Mouse (Mus musculus): Measurements from ENCODE around the gene Zfp385a.

Gene Zfp385a

GRCm38 (mm10) chr15:103343008-103343407 lies 3.1 kb upstream of the Zfp385a start:
- in situ Hi-C loops (cut with MboI; ENCODE audit: low pct_unique_long_range_greater_than_20kb in 1 of 2, low sequenced_read_pairs in 2 of 2, unreplicated experiment in 1 of 2): no loop called here

DNA sequence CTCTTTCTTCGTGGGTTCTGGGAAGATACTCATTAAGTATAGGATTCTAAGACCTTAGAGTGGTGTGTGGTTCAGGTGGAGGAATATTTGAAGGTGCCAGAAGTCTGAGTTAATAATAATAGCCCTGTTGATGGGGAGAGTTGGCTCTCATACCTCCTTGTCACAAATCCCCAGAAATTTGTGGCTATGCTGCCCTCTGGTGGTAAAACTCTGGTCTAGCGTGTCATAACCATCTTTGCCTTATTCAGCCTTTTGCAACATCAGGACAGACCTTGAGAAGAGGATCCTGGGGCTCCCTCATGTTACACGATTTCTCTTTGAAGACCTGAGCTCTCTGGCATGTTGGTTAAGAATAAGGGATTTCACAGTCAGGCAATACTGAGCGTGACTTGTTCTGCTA lies 2.5 kb upstream of the Zfp385a start:
- in situ Hi-C loops (cut with MboI; ENCODE audit: low pct_unique_long_range_greater_than_20kb in 1 of 2, low sequenced_read_pairs in 2 of 2, unreplicated experiment in 1 of 2): no loop called here

DNA sequence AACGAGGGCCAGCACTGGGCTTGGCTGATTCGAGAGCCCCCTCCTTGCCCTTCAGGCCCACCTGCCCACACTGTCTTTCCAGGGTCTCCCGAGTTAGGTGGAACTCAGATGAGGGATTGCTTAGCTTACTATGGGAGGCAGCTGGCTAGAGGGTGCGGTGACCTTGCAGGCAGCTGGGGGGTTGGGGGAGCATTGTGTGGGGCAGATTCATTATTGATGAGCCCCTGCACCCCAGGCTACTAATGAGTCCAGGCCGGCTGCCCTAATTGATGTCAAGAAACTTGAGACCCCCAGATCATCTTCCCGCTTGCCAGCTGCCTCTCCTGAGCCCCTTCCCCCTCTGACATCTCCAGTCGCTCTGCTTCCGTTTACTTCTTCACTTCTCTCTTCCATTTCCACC lies 1.7 kb upstream of the Zfp385a start:
- in situ Hi-C loops (cut with MboI; ENCODE audit: low pct_unique_long_range_greater_than_20kb in 1 of 2, low sequenced_read_pairs in 2 of 2, unreplicated experiment in 1 of 2): no loop called here

DNA sequence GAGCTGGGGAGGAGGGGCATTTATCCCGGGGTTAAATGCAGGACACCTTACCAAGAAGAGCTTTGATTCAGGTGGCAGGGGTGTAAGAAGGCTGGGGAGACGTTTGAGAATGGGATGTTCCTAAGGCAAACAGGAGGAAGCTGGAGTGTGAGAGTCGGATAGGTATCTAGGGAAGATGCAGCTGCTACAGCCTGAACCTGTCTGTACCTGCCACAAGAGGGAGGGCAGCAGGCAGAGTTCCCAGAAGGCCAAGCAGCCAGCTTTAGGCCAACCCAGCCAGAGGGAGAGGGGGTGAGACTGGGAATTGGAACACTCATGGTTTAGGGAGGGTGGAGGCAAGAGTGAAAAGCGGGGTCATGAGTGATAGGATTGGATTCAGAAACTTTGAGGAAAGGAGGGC lies 893 bp upstream of the Zfp385a start:
- in situ Hi-C loops (cut with MboI; ENCODE audit: low pct_unique_long_range_greater_than_20kb in 1 of 2, low sequenced_read_pairs in 2 of 2, unreplicated experiment in 1 of 2): no loop called here

DNA sequence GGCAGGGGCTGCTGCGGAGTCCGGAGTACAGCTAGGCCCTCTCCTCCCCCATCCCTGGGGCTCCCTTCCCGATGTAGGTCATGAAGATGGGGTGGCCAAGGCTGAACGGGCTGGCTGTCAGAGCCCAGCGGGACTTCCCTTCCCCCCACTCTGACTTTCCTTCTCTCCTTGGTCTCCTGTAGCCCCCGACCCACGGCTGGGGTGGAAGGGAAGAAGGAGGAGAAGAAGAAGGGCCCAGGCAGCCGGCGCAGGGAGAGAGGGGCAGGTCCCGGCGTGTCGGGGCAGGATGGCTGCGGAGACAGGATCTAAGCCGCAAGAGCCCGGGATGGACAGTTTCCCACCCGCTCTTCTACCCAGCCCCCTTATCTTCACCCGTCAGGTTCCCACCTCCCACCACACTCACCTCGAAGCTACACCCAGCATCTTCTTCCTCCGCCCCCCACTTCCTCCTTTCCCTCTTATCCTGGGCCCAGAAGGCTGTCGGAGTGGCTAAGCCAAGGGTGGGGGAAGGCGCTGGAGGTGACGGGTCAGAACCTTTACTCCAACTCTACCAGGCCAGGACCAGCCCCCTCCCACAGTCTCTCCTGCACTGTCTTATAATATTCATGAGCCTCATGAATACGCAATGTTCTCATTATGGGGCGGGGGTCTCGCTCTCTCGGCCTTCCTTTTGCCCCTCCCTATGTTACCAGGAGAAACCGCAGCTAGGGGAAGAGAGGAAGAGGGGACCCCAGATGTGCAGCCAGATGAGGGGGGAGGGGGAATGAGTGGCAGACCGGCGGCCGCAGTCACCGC lies 530 bp downstream of the Zfp385a start:
- in situ Hi-C loops (cut with MboI; ENCODE audit: low pct_unique_long_range_greater_than_20kb in 1 of 2, low sequenced_read_pairs in 2 of 2, unreplicated experiment in 1 of 2): no loop called here

- in situ Hi-C loops (cut with MboI; ENCODE audit: low pct_unique_long_range_greater_than_20kb in 1 of 2, low sequenced_read_pairs in 2 of 2, unreplicated experiment in 1 of 2): no loop called here
Measured at GRCm38 (mm10) chr15:103338829-103339165, 1.1 kb downstream of the Zfp385a start.

GRCm38 (mm10) chr15:103336996-103337667 lies 2.8 kb downstream of the Zfp385a start:
- in situ Hi-C loops (cut with MboI; ENCODE audit: low pct_unique_long_range_greater_than_20kb in 1 of 2, low sequenced_read_pairs in 2 of 2, unreplicated experiment in 1 of 2): no loop called here

GRCm38 (mm10) chr15:103335488-103336235 lies 4.2 kb downstream of the Zfp385a start:
- in situ Hi-C loops (cut with MboI; ENCODE audit: low pct_unique_long_range_greater_than_20kb in 1 of 2, low sequenced_read_pairs in 2 of 2, unreplicated experiment in 1 of 2): no loop called here

DNA sequence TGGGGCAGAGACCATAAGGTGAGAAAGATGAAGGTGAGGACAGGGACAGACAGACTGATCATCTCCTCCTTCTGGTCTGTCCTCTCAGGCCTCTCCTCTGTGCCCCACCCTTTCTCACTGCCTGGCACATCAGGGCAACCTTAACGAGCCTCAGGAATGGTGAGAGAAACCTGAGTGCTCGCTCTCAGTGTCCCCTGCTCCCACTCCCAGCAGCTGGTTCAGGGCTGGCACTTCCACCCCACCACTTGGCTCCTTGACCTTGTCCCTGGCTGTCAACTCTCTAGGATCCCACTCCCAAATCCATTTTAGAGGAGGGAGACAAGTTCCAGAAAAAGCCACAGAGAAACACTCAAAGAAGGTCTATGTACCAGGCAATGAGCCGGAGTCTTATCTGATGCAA lies 4.9 kb downstream of the Zfp385a start:
- in situ Hi-C loops (cut with MboI; ENCODE audit: low pct_unique_long_range_greater_than_20kb in 1 of 2, low sequenced_read_pairs in 2 of 2, unreplicated experiment in 1 of 2): no loop called here

DNA sequence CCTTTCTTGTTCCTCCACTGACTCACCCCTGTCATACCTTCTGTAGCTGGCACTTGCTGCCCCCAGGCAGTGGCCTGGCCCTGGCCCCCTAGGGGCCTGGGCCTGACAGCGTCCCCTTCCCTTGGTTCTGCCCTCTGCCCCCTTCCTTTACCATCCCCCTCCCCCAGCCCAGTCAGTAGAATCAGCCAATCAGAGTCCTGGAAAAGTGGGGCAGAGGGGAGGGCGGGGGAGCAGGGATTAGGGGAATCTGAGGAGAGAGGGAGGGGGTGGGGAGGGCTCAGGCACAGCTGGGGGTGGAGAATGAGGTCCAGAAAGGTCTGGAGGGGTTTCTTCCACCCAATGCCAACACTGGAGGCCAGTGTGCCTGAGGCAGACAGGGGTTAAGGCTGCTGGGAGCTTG lies 5.7 kb downstream of the Zfp385a start:
- in situ Hi-C loops (cut with MboI; ENCODE audit: low pct_unique_long_range_greater_than_20kb in 1 of 2, low sequenced_read_pairs in 2 of 2, unreplicated experiment in 1 of 2): no loop called here

DNA sequence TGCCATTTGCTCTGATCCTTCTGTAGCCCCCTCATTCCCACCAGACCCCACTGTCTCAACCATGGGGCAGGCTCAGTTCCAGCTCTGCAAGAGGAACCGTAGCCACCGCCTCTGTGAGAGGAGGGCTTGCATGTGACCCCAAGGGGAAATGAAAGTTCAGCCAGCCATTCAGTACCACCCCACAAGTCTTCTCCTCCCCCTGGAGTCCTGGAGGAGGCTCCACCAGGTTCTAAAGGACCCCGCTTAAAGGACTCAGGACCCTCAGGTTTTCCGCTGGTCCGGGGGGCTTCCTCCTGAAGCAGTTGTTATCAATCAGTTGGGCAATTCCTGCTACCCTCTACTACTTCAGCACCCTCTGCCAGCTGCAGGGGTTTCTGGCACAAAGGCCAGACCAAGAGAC lies 6.2 kb downstream of the Zfp385a start:
- in situ Hi-C loops (cut with MboI; ENCODE audit: low pct_unique_long_range_greater_than_20kb in 1 of 2, low sequenced_read_pairs in 2 of 2, unreplicated experiment in 1 of 2): no loop called here

GRCm38 (mm10) chr15:103333081-103333615 lies 6.7 kb downstream of the Zfp385a start:
- in situ Hi-C loops (cut with MboI; ENCODE audit: low pct_unique_long_range_greater_than_20kb in 1 of 2, low sequenced_read_pairs in 2 of 2, unreplicated experiment in 1 of 2): no loop called here

GRCm38 (mm10) chr15:103323455-103324247 lies 16.2 kb downstream of the Zfp385a start:
- in situ Hi-C loops (cut with MboI; ENCODE audit: low pct_unique_long_range_greater_than_20kb in 1 of 2, low sequenced_read_pairs in 2 of 2, unreplicated experiment in 1 of 2): loop anchor here in 1 of 2 experiments (25.0 kb wide), 1 partner anchor 311 kb away; the partner anchor contains the start of gene Hoxc4

GRCm38 (mm10) chr15:103323070-103323454 lies 16.8 kb downstream of the Zfp385a start:
- in situ Hi-C loops (cut with MboI; ENCODE audit: low pct_unique_long_range_greater_than_20kb in 1 of 2, low sequenced_read_pairs in 2 of 2, unreplicated experiment in 1 of 2): loop anchor here in 1 of 2 experiments (25.0 kb wide), 1 partner anchor 311 kb away; the partner anchor contains the start of gene Hoxc4

DNA sequence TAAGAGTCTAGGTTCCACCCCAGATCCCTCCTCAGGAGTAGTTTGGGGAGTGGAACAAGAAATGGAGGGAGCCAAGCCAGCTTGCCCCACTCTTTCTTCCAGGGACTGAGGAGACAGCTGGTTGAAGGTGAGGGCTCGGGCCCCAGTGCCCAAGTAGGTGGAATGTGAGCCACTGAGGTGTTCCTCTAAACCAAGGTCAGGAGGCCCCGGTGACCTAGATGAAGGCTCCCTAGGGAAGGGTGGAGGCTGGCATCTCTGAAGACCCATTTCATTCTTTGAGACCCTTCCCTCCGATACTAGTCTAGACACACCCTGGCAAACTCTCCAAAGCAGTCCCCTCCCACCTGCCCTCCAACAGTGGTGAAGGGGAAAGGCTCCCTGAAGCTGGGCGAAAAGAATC lies 17.5 kb downstream of the Zfp385a start:
- in situ Hi-C loops (cut with MboI; ENCODE audit: low pct_unique_long_range_greater_than_20kb in 1 of 2, low sequenced_read_pairs in 2 of 2, unreplicated experiment in 1 of 2): loop anchor here in 1 of 2 experiments (25.0 kb wide), 1 partner anchor 310 kb away; the partner anchor contains the start of gene Hoxc4

GRCm38 (mm10) chr15:103321076-103321475 lies 18.8 kb downstream of the Zfp385a start:
- in situ Hi-C loops (cut with MboI; ENCODE audit: low pct_unique_long_range_greater_than_20kb in 1 of 2, low sequenced_read_pairs in 2 of 2, unreplicated experiment in 1 of 2): loop anchor here in 1 of 2 experiments (25.0 kb wide), 1 partner anchor 309 kb away; the partner anchor contains the start of gene Hoxc4

GRCm38 (mm10) chr15:103318201-103318816 lies 21.6 kb downstream of the Zfp385a start:
- in situ Hi-C loops (cut with MboI; ENCODE audit: low pct_unique_long_range_greater_than_20kb in 1 of 2, low sequenced_read_pairs in 2 of 2, unreplicated experiment in 1 of 2): loop anchor here in 1 of 2 experiments (25.0 kb wide), 1 partner anchor 306 kb away; the partner anchor contains the start of gene Hoxc4

- in situ Hi-C loops (cut with MboI; ENCODE audit: low pct_unique_long_range_greater_than_20kb in 1 of 2, low sequenced_read_pairs in 2 of 2, unreplicated experiment in 1 of 2): loop anchor here in 1 of 2 experiments (25.0 kb wide), 1 partner anchor 305 kb away; the partner anchor contains the start of gene Hoxc4
Measured at GRCm38 (mm10) chr15:103317731-103318130, 22.2 kb downstream of the Zfp385a start.

Measured in mouse embryonic stem cell (cell line).